In genomic region chr12:73260339-73260738, GRCm38 (mm10) we compare ENCODE assay signal across 12 mouse cellular contexts.
"Had no signal": no experiment of that assay in that cellular context is flagged by ENCODE, and none has a peak within 500 bp of the region (broad histone marks: within the 10 kb centered on the region; RNA-seq: fewer than 3 reads in every experiment).

No protein-coding gene starts in this region.

- DNase-seq: left cerebral cortex, postnatal 4 days; liver; liver, embryonic 13.5 days; liver, postnatal 0 days; lung, adult 18-20 months; lung, adult 2 months; lung, embryonic 14.5 days; lung, postnatal 10 days; lung, postnatal 14 days; lung, postnatal 36 days; lung, postnatal 4 days; midbrain, embryonic 14.5 days had no signal
